Mouse (Mus musculus) forebrain, embryonic 11.5 days (tissue): ENCODE measurements at regions not wholly inside any gene's neighbourhood (a gene's known extent, or its start where the extent isn't known, plus 50 kb on each side); places are given as distances from the start of the nearest gene placed in this dataset.

Experiments used
- ATAC-seq: fragments of 200-750 bp; cut with Nextera tagmentation; replicated peaks from 2 replicates; pipeline ENCODE4 v1.8.0; 2017; ENCODE audit warnings: moderate TSS enrichment; ENCODE audit not compliant: low FRiP score
- DNase-seq: peaks from one replicate; pipeline ENCODE4 v3.0.0-alpha.2; 2017; ENCODE audit warnings: low spot score
- H3K27ac ChIP-seq: fragments of 300-500 bp; sonication (generic); 2 replicates; pipeline ENCODE4 v1.5.1; 2014; ENCODE audit warnings: low read depth, low read length
- H3K27me3 ChIP-seq: fragments of 300-500 bp; sonication (generic); 2 replicates; pipeline ENCODE4 v1.6.1; 2014; ENCODE audit warnings: mild to moderate bottlenecking, low read length, mixed read lengths; ENCODE audit not compliant: control insufficient read depth, insufficient read depth
- H3K36me3 ChIP-seq: fragments of 300-500 bp; sonication (generic); 2 replicates; pipeline ENCODE4 v1.6.1; 2014; ENCODE audit warnings: mild to moderate bottlenecking, low read length, moderate library complexity, mixed read lengths; ENCODE audit not compliant: control insufficient read depth, insufficient read depth
- H3K4me1 ChIP-seq: fragments of 300-500 bp; sonication (generic); replicated peaks from 2 replicates; pipeline ENCODE4 v1.6.1; 2014; ENCODE audit warnings: low read length, mixed read lengths; ENCODE audit not compliant: control insufficient read depth, insufficient read depth
- H3K4me2 ChIP-seq: fragments of 300-500 bp; sonication (generic); 2 replicates; pipeline ENCODE4 v1.6.1; 2014; ENCODE audit warnings: low read depth, mild to moderate bottlenecking, low read length, moderate library complexity, mixed read lengths; ENCODE audit not compliant: severe bottlenecking
- H3K4me3 ChIP-seq: fragments of 300-500 bp; sonication (generic); 2 replicates; pipeline ENCODE4 v1.5.1; 2014; ENCODE audit warnings: low read depth, low read length
- H3K9ac ChIP-seq: fragments of 300-500 bp; sonication (generic); 2 replicates; pipeline ENCODE4 v1.6.1; 2014; ENCODE audit warnings: low read length
- H3K9me3 ChIP-seq: fragments of 300-500 bp; sonication (generic); 2 replicates; pipeline ENCODE4 v1.6.1; 2016; ENCODE audit warnings: low read length, mixed read lengths; ENCODE audit not compliant: control insufficient read depth
- whole genome bisulfite sequencing: fragments of 180-500 bp; shearing (Covaris S2); extraction: QIAGEN DNeasy Blood & Tissue Kit; methylation state at CpG from one replicate; pipeline ENCODE4 v1.1.7; 2014; 5-methylcytosine and 5-hydroxymethylcytosine counted together

- no peaks in the 10 kb centered on the region for H3K9me3 ChIP-seq
- H3K9ac ChIP-seq: no peak overlapping the region
- no peaks in the 10 kb centered on the region for H3K27me3 ChIP-seq
- no peaks in the 10 kb centered on the region for H3K36me3 ChIP-seq
- no peak overlapping the region for H3K4me2 ChIP-seq
- ATAC-seq: no peak
- DNase-seq: no peak
- no peak overlapping the region for H3K4me3 ChIP-seq
- no peak overlapping the region for H3K27ac ChIP-seq
- no peaks in the 10 kb centered on the region for H3K4me1 ChIP-seq
- 68% methylated on average over 6 of the region's 6 CpGs for WGBS
Observed at GRCm38 (mm10) chr6:50993952-50994351, 339.7 kb upstream of the Npvf start.

- Histone ChIP-seq H3K4me3 (no peak overlapping the region), H3K4me2 (no peak overlapping the region), H3K36me3 (no peaks in the 10 kb centered on the region), H3K4me1 (peaks cover 6% of the 10 kb centered on the region), H3K9ac (no peak overlapping the region), H3K27me3 (no peaks in the 10 kb centered on the region; the same call in 1 of the 2 replicates), H3K9me3 (no peaks in the 10 kb centered on the region), H3K27ac (no peak overlapping the region)
- DNase-seq (no peak), ATAC-seq (no peak)
- WGBS: 64% methylated on average over 7 of the region's 7 CpGs
Observed at GRCm38 (mm10) chr6:51002713-51003112, 348.5 kb upstream of the Npvf start.

GRCm38 (mm10) chr6:51006074-51006591, 351.9 kb upstream of the Npvf start:
- peak overlapping the region; percentile 39; the same call in 1 of the 2 replicates for H3K4me2 ChIP-seq
- peak overlapping the region; percentile 58 for H3K27ac ChIP-seq
- H3K4me3 ChIP-seq: no peak overlapping the region
- DNase-seq (peak; percentile 71), ATAC-seq (peak; percentile 79)
- H3K9me3 ChIP-seq: no peaks in the 10 kb centered on the region
- no peaks in the 10 kb centered on the region; the same call in 1 of the 2 replicates for H3K27me3 ChIP-seq
- H3K4me1 ChIP-seq: peaks cover 6% of the 10 kb centered on the region
- WGBS: 12% methylated on average over 11 of the region's 11 CpGs
- H3K36me3 ChIP-seq: no peaks in the 10 kb centered on the region
- peak overlapping the region; percentile 36 for H3K9ac ChIP-seq

GRCm38 (mm10) chr6:51009526-51010340, 355.5 kb upstream of the Npvf start:
- no peak for ATAC-seq
- no peaks in the 10 kb centered on the region for H3K36me3 ChIP-seq
- no peaks in the 10 kb centered on the region for H3K9me3 ChIP-seq
- H3K27me3 ChIP-seq: no peaks in the 10 kb centered on the region
- H3K4me3 ChIP-seq: no peak overlapping the region
- 83% methylated on average over 14 of the region's 14 CpGs for WGBS
- H3K27ac ChIP-seq: no peak overlapping the region
- no peak for DNase-seq
- no peak overlapping the region for H3K4me2 ChIP-seq
- H3K9ac ChIP-seq: no peak overlapping the region
- peaks cover 6% of the 10 kb centered on the region for H3K4me1 ChIP-seq

- Histone ChIP-seq H3K4me2 (no peak overlapping the region), H3K36me3 (no peaks in the 10 kb centered on the region), H3K9me3 (no peaks in the 10 kb centered on the region), H3K4me3 (no peak overlapping the region), H3K27ac (no peak overlapping the region), H3K9ac (no peak overlapping the region), H3K4me1 (peaks cover 6% of the 10 kb centered on the region), H3K27me3 (no peaks in the 10 kb centered on the region)
- 94% methylated on average over 1 of the region's 1 CpGs for WGBS
- no peak for DNase-seq
- no peak for ATAC-seq
Observed at GRCm38 (mm10) chr6:51010536-51010935, 356.3 kb upstream of the Npvf start.

- H3K9me3 ChIP-seq: no peaks in the 10 kb centered on the region
- DNase-seq: no peak
- H3K36me3 ChIP-seq: no peaks in the 10 kb centered on the region
- H3K27ac ChIP-seq: no peak overlapping the region
- H3K4me1 ChIP-seq: no peaks in the 10 kb centered on the region
- no peak overlapping the region for H3K9ac ChIP-seq
- H3K4me3 ChIP-seq: no peak overlapping the region
- no peak for ATAC-seq
- H3K27me3 ChIP-seq: no peaks in the 10 kb centered on the region
- 93% methylated on average over 15 of the region's 15 CpGs for WGBS
- H3K4me2 ChIP-seq: no peak overlapping the region
Observed at GRCm38 (mm10) chr6:51012086-51012830, 358.0 kb upstream of the Npvf start.

GRCm38 (mm10) chr6:51015735-51016134, 361.5 kb upstream of the Npvf start:
- no peaks in the 10 kb centered on the region for H3K36me3 ChIP-seq
- no peak for ATAC-seq
- H3K27me3 ChIP-seq: no peaks in the 10 kb centered on the region
- H3K9ac ChIP-seq: no peak overlapping the region
- 66% methylated on average over 2 of the region's 2 CpGs for WGBS
- H3K27ac ChIP-seq: no peak overlapping the region
- H3K4me3 ChIP-seq: no peak overlapping the region
- no peaks in the 10 kb centered on the region for H3K4me1 ChIP-seq
- no peaks in the 10 kb centered on the region for H3K9me3 ChIP-seq
- H3K4me2 ChIP-seq: no peak overlapping the region
- no peak for DNase-seq

GRCm38 (mm10) chr6:51016441-51017070, 362.3 kb upstream of the Npvf start:
- no peak overlapping the region for H3K27ac ChIP-seq
- H3K36me3 ChIP-seq: no peaks in the 10 kb centered on the region
- H3K4me1 ChIP-seq: no peaks in the 10 kb centered on the region
- H3K4me2 ChIP-seq: no peak overlapping the region
- DNase-seq: no peak
- 52% methylated on average over 5 of the region's 5 CpGs for WGBS
- no peak for ATAC-seq
- H3K9ac ChIP-seq: no peak overlapping the region
- no peak overlapping the region for H3K4me3 ChIP-seq
- no peaks in the 10 kb centered on the region for H3K27me3 ChIP-seq
- H3K9me3 ChIP-seq: no peaks in the 10 kb centered on the region
